Mouse (Mus musculus) testis, adult 2 months (tissue): ENCODE results near the gene Sf3b1.

ENCODE experiments used
- CTCF ChIP-seq: fragments of 200-500 bp; IDR thresholded peaks from 2 replicates; pipeline ENCODE4 v1.5.1; 2012; ENCODE audit warnings: low read depth, mild to moderate bottlenecking, inconsistent platforms, low read length, moderate library complexity; ENCODE audit not compliant: control insufficient read depth, insufficient read depth, insufficient replicate concordance
- POLR2A ChIP-seq: fragments of 200-500 bp; IDR thresholded peaks from 2 replicates; pipeline ENCODE4 v1.6.1; 2012; ENCODE audit warnings: low read depth, mild to moderate bottlenecking, inconsistent platforms, low read length, moderate library complexity; ENCODE audit not compliant: control insufficient read depth

- TF ChIP-seq CTCF, result no peak
- no peak for TF ChIP-seq POLR2A
Observed at GRCm38 (mm10) chr1:55053596-55053995, 26.3 kb upstream of the Sf3b1 start.
